Mouse (Mus musculus): Measurements from ENCODE around the gene Kcnq2. TPM values are rescaled to one million over a fixed set of nuclear protein-coding genes. Genes with fewer than 3 reads are reported as not detected.

Gene Kcnq2
- 209 TPM in 1 of 2 replicates, not detected in the other for polyA plus RNA-seq (2012; ENCODE audit: insufficient read depth, insufficient read length, low replicate concordance, missing spikeins)

DNA sequence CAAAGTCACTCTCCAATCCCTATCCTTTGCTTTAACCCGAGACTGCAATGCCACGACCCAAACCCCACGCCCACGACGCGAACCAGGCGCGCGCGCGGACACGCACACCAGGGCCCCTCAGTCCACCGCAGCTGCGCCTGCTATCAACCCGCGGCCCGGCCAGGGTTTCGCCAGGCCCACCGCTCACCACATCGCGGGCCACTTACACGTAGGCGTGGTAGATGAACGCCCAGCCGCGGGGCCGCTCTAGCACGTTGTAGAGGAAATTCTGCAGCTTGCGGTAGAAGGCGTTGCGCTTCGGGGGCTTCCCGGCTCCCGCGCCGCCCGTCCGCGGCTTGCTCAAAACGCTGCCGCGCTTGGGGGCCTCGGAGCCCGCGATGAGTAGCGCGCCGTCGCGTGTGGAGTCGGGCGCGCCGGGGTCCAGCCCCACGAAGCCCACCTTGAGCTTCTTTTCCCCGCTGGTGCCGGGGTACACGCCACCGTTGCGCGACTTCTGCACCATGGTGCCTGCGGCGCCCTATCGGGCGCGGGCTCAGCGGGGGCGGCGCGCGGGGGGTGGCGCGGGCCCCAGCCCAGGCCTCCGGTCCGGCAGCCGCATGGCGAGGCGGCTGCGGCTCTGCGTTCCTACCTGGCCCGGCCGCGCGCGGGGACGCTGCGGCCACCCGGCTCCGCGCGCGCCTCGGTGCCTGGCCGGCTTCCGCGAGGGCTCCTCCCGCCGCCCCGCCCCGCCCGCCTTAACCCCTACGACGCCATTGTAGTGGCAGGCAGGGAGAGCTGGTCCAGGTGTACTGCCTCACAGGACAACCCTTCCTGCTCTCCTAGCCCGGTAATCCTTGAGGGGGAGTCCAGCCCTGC, at the start of gene Kcnq2:
Gene Kcnq2 (minus strand): TSS at position 710 of the 855 bp plus-strand sequence.
- H3K4me3 ChIP-seq (ENCODE audit: insufficient read depth, low read depth, low read length), result peak within 1 kb of the TSS; percentile 90
- peak; percentile 30; the same call in 1 of the 2 replicates for TF ChIP-seq POLR2A (IDR thresholded peaks at IDR 0.05; ENCODE audit: insufficient read depth, low read depth, low read length)
- TF ChIP-seq CTCF (IDR thresholded peaks at IDR 0.05; ENCODE audit: insufficient read depth, low read depth, low read length), result no peak
- under 1% methylated on average over 104 of the region's 104 CpGs for WGBS
- H3K4me1 ChIP-seq (ENCODE audit: control insufficient read depth, insufficient read depth, low read length), result peaks cover 27% of the 10 kb centered on the region
- H3K27ac ChIP-seq (ENCODE audit: insufficient read depth, low read depth, low read length), result peak within 1 kb of the TSS; percentile 84

DNA sequence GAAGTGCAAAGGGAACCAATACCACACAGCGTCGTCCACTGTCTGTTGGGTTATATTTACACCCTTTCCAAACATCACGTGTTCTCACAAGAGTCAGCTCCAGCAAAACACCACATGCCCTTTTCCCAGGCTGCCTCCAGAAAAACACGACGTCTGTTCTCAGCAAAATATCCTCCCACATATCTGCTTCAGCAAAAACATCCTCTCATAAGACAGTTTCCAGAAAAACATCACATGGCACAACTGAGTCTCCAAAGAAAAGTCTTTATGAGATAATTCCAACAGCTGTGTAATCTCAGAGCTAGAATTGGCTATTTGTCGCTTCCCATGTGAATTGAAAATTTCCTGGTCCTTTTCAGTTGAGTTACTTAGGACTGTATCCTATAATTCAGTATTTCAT, 45.8 kb upstream of the Kcnq2 start:
- no peak for TF ChIP-seq POLR2A (IDR thresholded peaks at IDR 0.05; ENCODE audit: insufficient read depth, low read depth, low read length)
- TF ChIP-seq CTCF (IDR thresholded peaks at IDR 0.05; ENCODE audit: insufficient read depth, low read depth, low read length), result no peak
- Histone ChIP-seq H3K27ac (ENCODE audit: insufficient read depth, low read depth, low read length) (no peak overlapping the region), H3K4me1 (ENCODE audit: control insufficient read depth, insufficient read depth, low read length) (no peaks in the 10 kb centered on the region), H3K4me3 (ENCODE audit: insufficient read depth, low read depth, low read length) (no peak overlapping the region)
- WGBS, result 40% methylated on average over 6 of the region's 6 CpGs

DNA sequence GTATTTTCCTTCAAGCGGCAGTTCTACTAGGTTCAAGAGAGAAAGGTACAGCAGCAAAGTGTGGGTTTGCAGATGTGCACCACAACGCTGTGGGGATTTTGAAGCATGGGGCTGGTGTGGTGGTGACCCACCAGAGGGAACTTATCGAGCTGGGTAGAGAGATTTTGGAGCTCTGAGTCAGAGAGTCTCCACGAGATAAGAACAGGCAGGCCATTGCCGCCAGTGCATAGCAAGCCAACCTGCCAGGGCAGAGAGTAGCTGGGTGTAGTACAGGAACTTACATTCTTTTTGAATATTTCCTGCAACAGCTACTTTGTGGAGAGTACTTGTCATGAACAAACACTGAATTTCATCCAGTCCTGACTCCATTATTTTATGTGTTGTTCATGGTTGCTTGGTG, 43.4 kb upstream of the Kcnq2 start:
- Histone ChIP-seq H3K4me1 (ENCODE audit: control insufficient read depth, insufficient read depth, low read length) (no peaks in the 10 kb centered on the region), H3K4me3 (ENCODE audit: insufficient read depth, low read depth, low read length) (no peak overlapping the region), H3K27ac (ENCODE audit: insufficient read depth, low read depth, low read length) (no peak overlapping the region)
- no peak for TF ChIP-seq POLR2A (IDR thresholded peaks at IDR 0.05; ENCODE audit: insufficient read depth, low read depth, low read length)
- 92% methylated on average over 5 of the region's 5 CpGs for WGBS

DNA sequence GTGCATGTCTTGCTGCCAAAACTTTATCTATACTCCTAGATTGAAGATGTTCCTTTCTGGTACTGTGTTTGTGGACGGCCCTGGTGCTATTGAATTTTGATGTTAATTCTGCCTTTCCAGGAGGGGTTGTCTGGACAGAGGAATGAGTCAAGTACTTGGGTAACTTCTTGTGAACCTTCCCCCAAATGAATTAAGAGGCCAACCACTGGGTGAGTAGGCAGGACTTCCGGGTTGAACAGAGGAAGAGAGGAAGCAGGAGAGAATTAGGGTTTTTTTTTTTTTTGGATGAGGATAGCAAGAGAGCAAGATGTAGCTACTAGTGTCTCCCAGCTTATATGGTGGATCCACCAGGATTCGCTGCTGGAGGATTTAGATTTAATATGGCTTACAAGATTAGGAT, 42.9 kb upstream of the Kcnq2 start:
- H3K4me3 ChIP-seq (ENCODE audit: insufficient read depth, low read depth, low read length), result no peak overlapping the region
- H3K4me1 ChIP-seq (ENCODE audit: control insufficient read depth, insufficient read depth, low read length), result no peaks in the 10 kb centered on the region
- 82% methylated on average over 3 of the region's 3 CpGs for WGBS
- no peak overlapping the region for H3K27ac ChIP-seq (ENCODE audit: insufficient read depth, low read depth, low read length)
- no peak for TF ChIP-seq POLR2A (IDR thresholded peaks at IDR 0.05; ENCODE audit: insufficient read depth, low read depth, low read length)
- TF ChIP-seq CTCF (IDR thresholded peaks at IDR 0.05; ENCODE audit: insufficient read depth, low read depth, low read length), result no peak

DNA sequence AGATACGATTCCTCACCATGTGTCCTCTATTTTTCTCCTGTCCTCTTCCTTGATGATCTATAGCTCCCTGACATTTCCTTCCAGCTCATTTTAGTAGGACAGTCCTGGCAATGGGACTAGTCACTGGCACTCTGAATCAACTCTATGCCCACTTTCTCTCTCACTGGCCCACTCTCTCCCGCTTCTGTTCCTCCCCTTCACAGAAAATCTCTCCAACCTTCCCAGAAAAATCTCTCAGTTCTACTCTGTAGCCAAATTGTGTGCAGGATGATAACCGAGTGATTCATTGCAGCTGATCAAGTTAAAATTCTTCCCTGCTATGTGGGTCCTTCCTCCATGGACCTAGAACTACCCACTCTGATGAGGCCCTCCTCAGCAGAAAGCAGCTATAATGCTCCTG, 39.5 kb upstream of the Kcnq2 start:
- TF ChIP-seq POLR2A (IDR thresholded peaks at IDR 0.05; ENCODE audit: insufficient read depth, low read depth, low read length) (no peak), CTCF (IDR thresholded peaks at IDR 0.05; ENCODE audit: insufficient read depth, low read depth, low read length) (no peak)
- Histone ChIP-seq H3K4me3 (ENCODE audit: insufficient read depth, low read depth, low read length) (no peak overlapping the region), H3K27ac (ENCODE audit: insufficient read depth, low read depth, low read length) (no peak overlapping the region), H3K4me1 (ENCODE audit: control insufficient read depth, insufficient read depth, low read length) (no peaks in the 10 kb centered on the region)
- 74% methylated on average over 3 of the region's 3 CpGs for WGBS

DNA sequence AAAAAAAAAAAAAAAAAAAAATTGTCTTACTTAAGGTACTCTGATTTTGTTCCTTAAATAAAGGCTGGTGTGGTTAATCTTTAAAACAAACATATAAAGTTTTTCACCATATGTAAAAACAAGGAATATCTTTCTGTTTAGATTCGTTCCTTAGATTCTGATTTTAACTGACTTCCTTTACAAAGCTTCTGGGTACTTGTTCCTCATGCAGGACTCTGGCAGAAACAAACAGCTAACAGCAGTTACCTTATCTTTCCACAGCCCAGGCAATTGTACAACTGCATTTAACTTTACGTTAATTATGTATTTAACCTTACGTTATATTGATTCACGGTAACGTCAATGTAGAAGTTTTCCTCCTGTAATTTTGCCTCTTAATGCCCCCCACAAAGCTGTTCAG, 31.4 kb upstream of the Kcnq2 start:
- no peak for TF ChIP-seq CTCF (IDR thresholded peaks at IDR 0.05; ENCODE audit: insufficient read depth, low read depth, low read length)
- TF ChIP-seq POLR2A (IDR thresholded peaks at IDR 0.05; ENCODE audit: insufficient read depth, low read depth, low read length), result no peak
- no peak overlapping the region for H3K4me3 ChIP-seq (ENCODE audit: insufficient read depth, low read depth, low read length)
- H3K4me1 ChIP-seq (ENCODE audit: control insufficient read depth, insufficient read depth, low read length), result no peaks in the 10 kb centered on the region
- no peak overlapping the region for H3K27ac ChIP-seq (ENCODE audit: insufficient read depth, low read depth, low read length)
- WGBS, result 67% methylated on average over 5 of the region's 5 CpGs

DNA sequence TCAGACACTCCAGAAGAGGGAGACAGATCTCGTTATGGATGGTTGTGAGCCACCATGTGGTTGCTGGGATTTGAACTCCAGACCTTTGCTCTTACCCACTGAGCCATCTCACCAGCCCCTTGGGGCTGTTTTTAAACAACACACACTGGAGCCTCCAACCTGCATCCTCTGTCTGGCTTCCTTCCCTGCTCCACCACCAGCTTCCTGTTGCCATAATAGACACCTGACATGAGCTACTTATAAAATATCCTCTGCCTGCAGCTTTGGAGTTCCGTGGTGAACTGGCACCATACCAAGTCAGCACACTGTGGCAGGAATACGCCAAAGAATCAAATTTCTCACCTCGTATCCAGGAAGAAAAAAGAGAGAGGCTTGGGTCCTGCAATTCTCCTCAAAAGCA, 25.7 kb upstream of the Kcnq2 start:
- no peak overlapping the region for H3K4me3 ChIP-seq (ENCODE audit: insufficient read depth, low read depth, low read length)
- peaks cover 23% of the 10 kb centered on the region for H3K4me1 ChIP-seq (ENCODE audit: control insufficient read depth, insufficient read depth, low read length)
- H3K27ac ChIP-seq (ENCODE audit: insufficient read depth, low read depth, low read length), result no peak overlapping the region
- no peak for TF ChIP-seq POLR2A (IDR thresholded peaks at IDR 0.05; ENCODE audit: insufficient read depth, low read depth, low read length)
- TF ChIP-seq CTCF (IDR thresholded peaks at IDR 0.05; ENCODE audit: insufficient read depth, low read depth, low read length), result no peak
- WGBS, result 57% methylated on average over 4 of the region's 4 CpGs

DNA sequence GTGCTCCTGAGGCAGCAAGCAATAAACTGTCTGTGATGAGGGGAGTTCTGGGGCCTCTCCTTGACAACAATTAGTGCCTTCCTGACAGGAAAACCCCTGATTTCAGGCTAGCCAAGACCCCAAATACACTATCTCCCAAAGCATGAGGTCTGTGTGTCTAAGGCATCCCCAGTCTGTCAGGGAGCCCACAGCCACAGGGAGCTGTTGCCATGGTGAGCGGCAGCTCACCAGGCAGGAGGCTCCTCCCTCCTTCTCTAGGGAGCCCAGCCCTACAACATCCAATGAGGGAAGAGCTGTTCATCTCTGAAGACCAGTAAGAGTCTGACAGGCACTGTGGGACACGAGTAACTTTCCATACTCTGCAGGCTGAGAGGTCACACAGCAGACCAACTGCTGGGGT, 24.7 kb upstream of the Kcnq2 start:
- TF ChIP-seq POLR2A (IDR thresholded peaks at IDR 0.05; ENCODE audit: insufficient read depth, low read depth, low read length), result no peak
- TF ChIP-seq CTCF (IDR thresholded peaks at IDR 0.05; ENCODE audit: insufficient read depth, low read depth, low read length), result no peak
- H3K4me3 ChIP-seq (ENCODE audit: insufficient read depth, low read depth, low read length), result no peak overlapping the region
- H3K4me1 ChIP-seq (ENCODE audit: control insufficient read depth, insufficient read depth, low read length), result peaks cover 29% of the 10 kb centered on the region
- H3K27ac ChIP-seq (ENCODE audit: insufficient read depth, low read depth, low read length), result peak overlapping the region; percentile 88
- 7% methylated on average over 2 of the region's 2 CpGs for WGBS

DNA sequence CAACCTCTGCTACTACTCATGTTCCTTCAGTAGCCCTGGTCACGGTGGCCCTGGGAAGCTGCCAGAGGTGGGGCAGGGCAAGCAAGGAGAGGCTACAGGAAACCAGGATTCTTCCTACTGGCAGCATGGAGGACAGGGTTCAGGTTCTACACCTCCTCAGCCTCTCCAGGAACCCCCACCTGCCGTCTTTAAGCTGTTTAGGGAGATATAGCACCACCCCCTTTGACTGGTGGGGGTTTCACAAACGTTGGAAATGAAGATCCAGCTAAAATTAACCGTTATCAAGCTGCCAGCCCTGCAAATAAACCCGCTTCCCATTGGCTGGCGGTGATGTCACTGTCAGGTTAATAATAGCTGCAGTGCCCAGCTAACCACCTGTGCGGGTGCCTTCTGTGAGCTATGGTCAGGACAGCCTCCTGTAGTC, 24.0 kb upstream of the Kcnq2 start:
- Histone ChIP-seq H3K27ac (ENCODE audit: insufficient read depth, low read depth, low read length) (peak overlapping the region; percentile 88), H3K4me3 (ENCODE audit: insufficient read depth, low read depth, low read length) (no peak overlapping the region), H3K4me1 (ENCODE audit: control insufficient read depth, insufficient read depth, low read length) (peaks cover 34% of the 10 kb centered on the region)
- WGBS, result 15% methylated on average over 7 of the region's 7 CpGs
- TF ChIP-seq CTCF (IDR thresholded peaks at IDR 0.05; ENCODE audit: insufficient read depth, low read depth, low read length) (no peak), POLR2A (IDR thresholded peaks at IDR 0.05; ENCODE audit: insufficient read depth, low read depth, low read length) (no peak)
